Mouse (Mus musculus) macrophage (primary cell): ENCODE measurements around the gene Zfp688. TPM values are rescaled to one million over a fixed set of nuclear protein-coding genes. Genes with fewer than 3 reads are reported as not detected.

Source experiments
- polyA plus RNA-seq: library from polyadenylated mRNA; stranded (reverse); fragments of 250-400 nt; gene quantifications from 3 replicates; pipeline ENCODE4 v1.2.4, GENCODE M21; 2018; ENCODE audit warnings: inconsistent platforms

Gene Zfp688
- polyA plus RNA-seq, 1 experiment from 2014 or later: 5.1 TPM

Other genes starting within 250 kb of the Zfp688 start
- 36.2 to 55.7 TPM (median 41.4 TPM) in 3 replicates for gene Cd2bp2, start 226.0 kb downstream of the Zfp688 start, polyA plus RNA-seq
- gene Tbc1d10b, start 213.6 kb downstream of the Zfp688 start, polyA plus RNA-seq: 32.8 to 44.1 TPM (median 41.7 TPM) in 3 replicates
- gene Mylpf, start 213.2 kb downstream of the Zfp688 start, polyA plus RNA-seq: 0.47 to 1.4 TPM in 2 of 3 replicates, not detected in the other
- 5.4 to 7.1 TPM (median 5.6 TPM) in 3 replicates for gene Zfp553, start 189.0 kb downstream of the Zfp688 start, polyA plus RNA-seq
- gene Sept1, start 188.9 kb downstream of the Zfp688 start, polyA plus RNA-seq: 0.75 to 2.4 TPM (median 1.9 TPM) in 3 replicates
- gene Zfp771, start 177.8 kb downstream of the Zfp688 start, polyA plus RNA-seq: 2.3 to 8.3 TPM (median 8.1 TPM) in 3 replicates
- 15.9 to 45.9 TPM (median 27.1 TPM) in 3 replicates for gene Dctpp1, start 161.4 kb downstream of the Zfp688 start, polyA plus RNA-seq
- gene Sephs2, start 148.0 kb downstream of the Zfp688 start, polyA plus RNA-seq: 19.7 to 40.4 TPM (median 38.9 TPM) in 3 replicates
- 5.5 to 18.7 TPM (median 12.0 TPM) in 3 replicates for gene Itgal, start 125.8 kb downstream of the Zfp688 start, polyA plus RNA-seq
- 11.5 to 14.2 TPM (median 12.0 TPM) in 3 replicates for gene Zfp768, start 76.5 kb downstream of the Zfp688 start, polyA plus RNA-seq
- 4.8 to 5.8 TPM (median 5.6 TPM) in 3 replicates for gene Zfp747, start 46.0 kb downstream of the Zfp688 start, polyA plus RNA-seq
- 1.7 to 2.8 TPM (median 2.4 TPM) in 3 replicates for gene 9130019O22Rik, start 34.9 kb downstream of the Zfp688 start, polyA plus RNA-seq
- gene E430018J23Rik, start 28.4 kb downstream of the Zfp688 start, polyA plus RNA-seq: 1.3 to 3.1 TPM (median 1.6 TPM) in 3 replicates
- gene Zfp764, start 15.2 kb downstream of the Zfp688 start, polyA plus RNA-seq: 6.0 to 7.4 TPM (median 6.2 TPM) in 3 replicates
- gene Zfp689, start 27.1 kb upstream of the Zfp688 start, polyA plus RNA-seq: 1.0 to 1.9 TPM (median 1.0 TPM) in 3 replicates
- gene Prr14, start 37.5 kb upstream of the Zfp688 start, polyA plus RNA-seq: 31.6 to 54.9 TPM (median 50.8 TPM) in 3 replicates
- 47.3 to 163 TPM (median 92.9 TPM) in 3 replicates for gene Fbrs, start 57.1 kb upstream of the Zfp688 start, polyA plus RNA-seq
- gene Srcap, start 89.9 kb upstream of the Zfp688 start, polyA plus RNA-seq: 14.3 to 15.8 TPM (median 15.4 TPM) in 3 replicates
- 13.1 to 13.5 TPM (median 13.2 TPM) in 3 replicates for gene Gm42715, start 97.5 kb upstream of the Zfp688 start, polyA plus RNA-seq
- not detected in 3 replicates for gene Tmem265, start 139.3 kb upstream of the Zfp688 start, polyA plus RNA-seq
- gene Phkg2, start 151.3 kb upstream of the Zfp688 start, polyA plus RNA-seq: 23.8 to 33.8 TPM (median 26.9 TPM) in 3 replicates
- gene Ccdc189, start 166.5 kb upstream of the Zfp688 start, polyA plus RNA-seq: 0.72 to 3.0 TPM (median 2.9 TPM) in 3 replicates
- 27.1 to 29.6 TPM (median 28.3 TPM) in 3 replicates for gene Rnf40, start 166.7 kb upstream of the Zfp688 start, polyA plus RNA-seq
- 5.9 to 11.5 TPM (median 8.2 TPM) in 3 replicates for gene Zfp629, start 193.7 kb upstream of the Zfp688 start, polyA plus RNA-seq